Mouse (Mus musculus) erythroblast, embryonic 14.5 days (primary cell): Measurements from ENCODE around the gene Rnf144a.

Experiments used
- GATA1 ChIP-seq: IDR thresholded peaks from 2 replicates; pipeline ENCODE4 v1.6.1; 2012; ENCODE audit warnings: low read length, inconsistent platforms, mixed read lengths
- TAL1 ChIP-seq: IDR thresholded peaks from 3 replicates; pipeline ENCODE4 v1.6.1; 2012; ENCODE audit warnings: low read length, inconsistent platforms, mixed read lengths

DNA sequence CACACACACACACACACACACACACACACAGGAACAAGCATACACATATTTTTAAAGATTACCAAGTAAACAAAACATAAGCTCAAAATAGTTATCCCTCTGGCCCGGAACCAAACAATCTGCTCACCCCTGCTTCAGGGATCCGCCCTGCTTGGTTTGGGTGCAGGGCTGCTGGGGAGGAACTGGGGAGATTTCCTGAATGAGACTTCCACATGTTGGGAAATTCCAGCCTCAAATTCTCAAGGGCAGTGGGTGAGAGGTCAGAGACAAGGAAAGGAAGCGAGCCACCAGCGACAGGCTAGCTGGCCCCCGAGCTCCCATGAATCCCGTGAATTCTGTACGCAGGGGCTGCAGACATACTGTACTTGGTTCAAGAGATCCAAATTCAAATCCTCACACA is 58.9 kb downstream of the Rnf144a start:
- TF ChIP-seq TAL1 (no peak), GATA1 (no peak)
